Mouse (Mus musculus): ENCODE data around the gene Btg1-ps1.

DNA sequence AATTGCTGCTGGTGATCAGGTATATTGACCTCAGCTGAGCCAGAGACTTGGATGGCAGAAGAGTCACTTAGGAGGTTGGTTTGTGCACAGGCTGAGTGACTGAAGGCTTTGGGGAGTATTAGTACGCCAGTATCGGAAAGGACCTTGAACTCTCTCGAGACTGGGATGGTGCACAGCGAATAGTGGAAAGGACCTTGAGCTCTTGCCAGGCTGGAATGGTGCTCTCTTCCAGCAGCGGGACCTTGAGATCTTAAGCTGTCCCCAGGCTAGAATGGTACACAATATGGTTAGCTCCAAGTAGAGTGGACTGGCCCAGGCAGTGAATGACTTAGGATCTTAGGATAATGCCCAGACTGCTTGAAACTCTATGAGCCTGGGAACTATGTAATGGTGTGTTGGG lies 21.1 kb upstream of the Btg1-ps1 start:
- TF ChIP-seq CTCF (IDR thresholded peaks at IDR 0.05; ENCODE audit: low read depth, low read length) = no peak
- TF ChIP-seq POLR2A (IDR thresholded peaks at IDR 0.05; ENCODE audit: extremely low read depth, insufficient read depth, low read length) = no peak

Measured in liver, adult 2 months (tissue).